Mouse (Mus musculus) CH12.LX (cell line): ENCODE measurements around the gene Gtf3c5.

Experiments used
- CHD1 ChIP-seq: IDR thresholded peaks from 2 replicates; pipeline ENCODE4 v1.6.1; 2012; ENCODE audit warnings: low read depth, low read length, improper control_type of control experiment, inconsistent platforms
- CTCF ChIP-seq, 2 experiments: IDR thresholded peaks in 1 of 2; conservative IDR thresholded peaks in 1 of 2; 2 replicates each; pipeline ENCODE4 v1.5.1; 2011 to 2012; ENCODE audit warnings: low read depth in 2 of 2, low read length in 2 of 2, improper control_type of control experiment in 1 of 2, inconsistent platforms in 1 of 2, mild to moderate bottlenecking in 1 of 2, moderate library complexity in 1 of 2
- EP300 ChIP-seq: IDR thresholded peaks from 2 replicates; pipeline ENCODE4 v1.6.1; 2011; ENCODE audit warnings: low read length, improper control_type of control experiment
- MAFK ChIP-seq: IDR thresholded peaks from 2 replicates; pipeline ENCODE4 v1.6.1; 2011; ENCODE audit warnings: low read length, improper control_type of control experiment; ENCODE audit not compliant: insufficient replicate concordance
- MAX ChIP-seq: IDR thresholded peaks from 2 replicates; pipeline ENCODE4 v1.6.1; 2011; ENCODE audit warnings: low read length, improper control_type of control experiment
- MYC ChIP-seq: IDR thresholded peaks from 2 replicates; pipeline ENCODE4 v1.6.1; 2011; ENCODE audit warnings: low read depth, mild to moderate bottlenecking, improper control_type of control experiment, low read length
- POLR2A ChIP-seq: IDR thresholded peaks from 2 replicates; pipeline ENCODE4 v1.6.1; 2011; ENCODE audit warnings: low read depth, mild to moderate bottlenecking, improper control_type of control experiment, low read length
- RAD21 ChIP-seq: IDR thresholded peaks from 2 replicates; pipeline ENCODE4 v1.6.1; 2011; ENCODE audit warnings: low read depth, mild to moderate bottlenecking, low read length, improper control_type of control experiment, moderate library complexity
- RCOR1 ChIP-seq: conservative IDR thresholded peaks from 2 replicates; pipeline ENCODE4 v1.6.1; 2012; ENCODE audit warnings: low read depth, mild to moderate bottlenecking, inconsistent platforms, low read length, improper control_type of control experiment
- SMC3 ChIP-seq: IDR thresholded peaks from 2 replicates; pipeline ENCODE4 v1.6.1; 2011; ENCODE audit warnings: low read depth, low read length, improper control_type of control experiment
- TCF12 ChIP-seq: IDR thresholded peaks from 2 replicates; pipeline ENCODE4 v1.6.1; 2014; ENCODE audit warnings: low read depth, mild to moderate bottlenecking, inconsistent platforms, low read length, improper control_type of control experiment
- USF1 ChIP-seq: IDR thresholded peaks from 2 replicates; pipeline ENCODE4 v1.6.1; 2014; ENCODE audit warnings: low read depth, mild to moderate bottlenecking, inconsistent platforms, low read length, improper control_type of control experiment
- ZC3H11A ChIP-seq: IDR thresholded peaks from 2 replicates; pipeline ENCODE4 v1.6.1; 2012; ENCODE audit warnings: low read depth, mild to moderate bottlenecking, inconsistent platforms, low read length, improper control_type of control experiment
- ZNF384 ChIP-seq: IDR thresholded peaks from 2 replicates; pipeline ENCODE4 v1.6.1; 2012; ENCODE audit warnings: low read depth, low read length, improper control_type of control experiment, inconsistent platforms

DNA sequence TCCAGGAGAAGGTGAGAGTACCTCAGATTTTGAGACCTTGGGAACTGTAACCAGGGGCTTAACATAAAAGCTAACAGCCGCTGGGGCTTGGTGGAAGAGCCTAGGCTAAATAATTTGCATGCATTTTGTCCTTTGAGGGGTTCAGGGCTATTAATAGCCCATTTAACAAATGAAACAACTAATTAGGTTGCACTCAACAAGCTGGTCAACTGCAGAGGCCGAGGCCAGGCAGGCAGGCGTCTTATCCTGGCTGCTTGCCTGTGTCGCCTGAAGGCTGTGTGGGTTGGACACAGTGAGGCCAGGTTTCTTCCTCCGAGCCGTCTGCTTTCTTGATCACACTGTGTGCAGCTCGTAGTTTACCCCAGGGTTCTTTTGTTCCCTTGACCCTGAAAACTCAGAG is 47.9 kb downstream of the Gtf3c5 start:
- TF ChIP-seq SMC3 (no peak), CTCF (conservative IDR thresholded peaks at IDR 0.05 in 1 of 2, IDR thresholded peaks at IDR 0.05 in 1 of 2; ENCODE audit: low read depth in 2 of 2, low read length in 2 of 2) (no peak), MYC (no peak), POLR2A (no peak), TCF12 (no peak), ZC3H11A (no peak), CHD1 (no peak), RAD21 (no peak), USF1 (no peak), RCOR1 (no peak), EP300 (no peak), MAFK (no peak), MAX (no peak), ZNF384 (no peak)
